Mouse (Mus musculus) cortical plate, adult 2 months (tissue): ENCODE measurements at regions not wholly inside any gene's neighbourhood (a gene's known extent, or its start where the extent isn't known, plus 50 kb on each side); places are given as distances from the start of the nearest gene placed in this dataset.

Experiments used
- CTCF ChIP-seq: fragments of 200-500 bp; IDR thresholded peaks from 2 replicates; pipeline ENCODE4 v1.5.1; 2011; ENCODE audit warnings: mild to moderate bottlenecking, control low read depth, low read length; ENCODE audit not compliant: insufficient read depth; ENCODE audit errors: extremely low read depth
- POLR2A ChIP-seq: fragments of 200-500 bp; IDR thresholded peaks from 2 replicates; pipeline ENCODE4 v1.6.1; 2011; ENCODE audit warnings: mild to moderate bottlenecking, low read length, control low read depth; ENCODE audit not compliant: insufficient read depth; ENCODE audit errors: extremely low read depth

DNA sequence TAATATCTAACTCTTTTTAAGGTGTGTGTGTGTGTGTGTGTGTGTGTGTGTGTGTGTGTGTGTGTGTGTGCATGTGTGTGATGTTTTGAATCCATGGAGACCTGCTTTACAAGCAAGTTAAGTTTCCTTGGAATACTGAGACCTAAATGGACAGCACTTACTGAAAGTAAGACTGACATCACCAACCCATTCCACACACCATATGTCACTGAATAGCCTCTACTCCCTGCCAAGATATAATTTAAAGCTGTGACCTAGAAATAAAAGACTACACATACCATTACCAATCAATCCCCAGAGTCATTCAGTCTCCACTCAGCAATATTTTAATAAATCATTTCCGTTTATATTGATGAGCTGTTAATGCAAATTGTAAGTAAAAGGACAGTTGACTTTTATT lies 536.2 kb upstream of the Tmprss15 start:
- no peak for TF ChIP-seq CTCF
- no peak for TF ChIP-seq POLR2A
